In genomic region chr6:72509872-72510435, GRCm38 (mm10) we compare ENCODE assay signal across 10 mouse cellular contexts. TPM values are rescaled to one million over a fixed set of nuclear protein-coding genes. Genes with fewer than 3 reads are reported as not detected.
DNase-seq lines count a peak whose midpoint lies in the region; ATAC-seq and TF ChIP-seq lines count a peak whose summit lies in the region.
"Had no signal": no experiment of that assay in that cellular context is flagged by ENCODE, and none has a peak within 500 bp of the region (broad histone marks: within the 10 kb centered on the region; RNA-seq: fewer than 3 reads in every experiment).

No protein-coding gene starts in this region.

- H3K79me2 ChIP-seq in heart, adult 2 months (replicated peaks; ENCODE audit: control insufficient read depth, insufficient read depth, low read length), result no peaks in the 10 kb centered on the region
- H3K79me2 ChIP-seq in MEL (ENCODE audit: control insufficient read depth, insufficient read depth, low read length, poor library complexity), result peaks cover 2% of the 10 kb centered on the region; the same call in 1 of the 2 replicates

- TF ChIP-seq EP300 in heart, adult 2 months (IDR thresholded peaks at IDR 0.05; ENCODE audit: insufficient read depth, low read depth, low read length), result no peak
- TF ChIP-seq EP300 in MEL (IDR thresholded peaks at IDR 0.05; ENCODE audit: low read depth in 1 of 2, low read length in 2 of 2), result no peak
- no peak for TF ChIP-seq EP300 in liver, postnatal 0 days (IDR thresholded peaks at IDR 0.05; ENCODE audit: low read depth)

- peak overlapping the region; percentile 59 for H3K27ac ChIP-seq in heart, embryonic 12.5 days (ENCODE audit: poor library complexity, severe bottlenecking)
- H3K27ac ChIP-seq in heart, adult 2 months, result no peak overlapping the region; the same call in 1 of the 2 replicates
- H3K27ac ChIP-seq in kidney, embryonic 16.5 days (ENCODE audit: low read length), result peak overlapping the region; percentile 84
- no peak overlapping the region for H3K27ac ChIP-seq in MEL (ENCODE audit: control insufficient read depth, low read depth, low read length)
- H3K27ac ChIP-seq in embryonic facial prominence, embryonic 13.5 days, result peak overlapping the region; percentile 64
- H3K27ac ChIP-seq in liver, postnatal 0 days (ENCODE audit: low read depth), result no peak overlapping the region
- H3K27ac ChIP-seq: macrophage had no signal

- no peak for ATAC-seq in heart, embryonic 12.5 days (ENCODE audit: insufficient number of reproducible peaks, low FRiP score)
- no peak for ATAC-seq in kidney, embryonic 16.5 days (ENCODE audit: low FRiP score, low TSS enrichment)
- no peak for ATAC-seq in embryonic facial prominence, embryonic 13.5 days (ENCODE audit: insufficient number of reproducible peaks, insufficient read depth, low FRiP score, low TSS enrichment, low read depth)
- no peak for ATAC-seq in liver, postnatal 0 days
- ATAC-seq: forebrain, postnatal 0 days had no signal

- no peak overlapping the region for H3K4me2 ChIP-seq in heart, embryonic 12.5 days
- H3K4me2 ChIP-seq in kidney, embryonic 16.5 days (replicated peaks; ENCODE audit: low read depth, low read length), result no peak overlapping the region
- H3K4me2 ChIP-seq in embryonic facial prominence, embryonic 13.5 days, result no peak overlapping the region
- H3K4me2 ChIP-seq in liver, postnatal 0 days (ENCODE audit: low read depth, low read length), result no peak overlapping the region

- DNase-seq in heart, adult 2 months, result no peak
- DNase-seq in kidney, adult 11 months, result no peak
- no peak for DNase-seq in MEL (ENCODE audit: low read depth, low spot score)
- DNase-seq in liver, postnatal 0 days, result no peak
- no peak for DNase-seq in thymus, postnatal 4 days
- DNase-seq: forebrain, postnatal 0 days had no signal

- no peak for TF ChIP-seq POLR2A in heart, adult 2 months (IDR thresholded peaks at IDR 0.05; ENCODE audit: insufficient read depth, low read depth, low read length)
- no peak for TF ChIP-seq POLR2A in MEL (IDR thresholded peaks at IDR 0.05; ENCODE audit: control insufficient read depth in 1 of 2, insufficient read depth in 1 of 2, low read depth in 1 of 2, low read length in 2 of 2, poor library complexity in 1 of 2)

- WGBS in heart, embryonic 12.5 days, result 52% methylated on average over 2 of the region's 2 CpGs
- WGBS in heart, adult 2 months, result 49% methylated on average over 2 of the region's 2 CpGs
- WGBS in kidney, embryonic 16.5 days, result 54% methylated on average over 2 of the region's 2 CpGs
- 60% methylated on average over 2 of the region's 2 CpGs for WGBS in embryonic facial prominence, embryonic 13.5 days
- 65% methylated on average over 2 of the region's 2 CpGs for WGBS in liver, postnatal 0 days (ENCODE audit: insufficient replicate concordance)

- H3K9ac ChIP-seq in heart, embryonic 12.5 days, result no peak overlapping the region
- H3K9ac ChIP-seq in heart, adult 2 months (ENCODE audit: low read depth, low read length), result no peak overlapping the region
- no peak overlapping the region for H3K9ac ChIP-seq in kidney, embryonic 16.5 days (replicated peaks; ENCODE audit: low read length)
- H3K9ac ChIP-seq in MEL (ENCODE audit: control insufficient read depth, low read depth, low read length, poor library complexity, severe bottlenecking), result no peak overlapping the region
- no peak overlapping the region for H3K9ac ChIP-seq in embryonic facial prominence, embryonic 13.5 days
- H3K9ac ChIP-seq in liver, postnatal 0 days (replicated peaks), result no peak overlapping the region
- H3K9ac ChIP-seq: forebrain, postnatal 0 days had no signal

- intact Hi-C loops in heart, adult 2 months (cut with DNase I), result no loop called here

- no peak for TF ChIP-seq CTCF in heart, adult 2 months (IDR thresholded peaks at IDR 0.05)
- no peak for TF ChIP-seq CTCF in MEL (IDR thresholded peaks at IDR 0.05 in 2 of 3, conservative IDR thresholded peaks at IDR 0.05 in 1 of 3; ENCODE audit: control insufficient read depth in 1 of 3, insufficient read depth in 1 of 3, low read depth in 2 of 3, low read length in 3 of 3, poor library complexity in 1 of 3, severe bottlenecking in 1 of 3)
- no peak for TF ChIP-seq CTCF in liver, postnatal 0 days (IDR thresholded peaks at IDR 0.05; ENCODE audit: low read depth)

- H3K4me1 ChIP-seq in heart, embryonic 12.5 days (replicated peaks), result peaks cover 34% of the 10 kb centered on the region
- H3K4me1 ChIP-seq in heart, adult 2 months (ENCODE audit: control insufficient read depth, insufficient read depth, low read length), result peaks cover 23% of the 10 kb centered on the region
- H3K4me1 ChIP-seq in kidney, embryonic 16.5 days (ENCODE audit: insufficient read depth, low read length), result peaks cover 32% of the 10 kb centered on the region
- H3K4me1 ChIP-seq in MEL (ENCODE audit: control insufficient read depth in 1 of 2, insufficient read depth in 2 of 2, low read length in 2 of 2), result peaks cover 18 to 29% of the 10 kb centered on the region in 2 experiments
- peaks cover 51% of the 10 kb centered on the region for H3K4me1 ChIP-seq in embryonic facial prominence, embryonic 13.5 days
- peaks cover 15% of the 10 kb centered on the region for H3K4me1 ChIP-seq in liver, postnatal 0 days (ENCODE audit: insufficient read depth)

- H3K36me3 ChIP-seq in heart, embryonic 12.5 days, result no peaks in the 10 kb centered on the region
- H3K36me3 ChIP-seq in heart, adult 2 months (ENCODE audit: control insufficient read depth, insufficient read depth, low read length), result 0 out of 2 replicates have a peak, but pooled peaks cover 2% of the 10 kb centered on the region
- H3K36me3 ChIP-seq in kidney, embryonic 16.5 days (ENCODE audit: insufficient read depth, low read length), result no peaks in the 10 kb centered on the region
- H3K36me3 ChIP-seq in MEL (ENCODE audit: control insufficient read depth in 1 of 2, insufficient read depth in 2 of 2, low read length in 2 of 2), result peaks cover 0 to 21% of the 10 kb centered on the region in 2 experiments; a peak in 2 of 4 replicates
- no peaks in the 10 kb centered on the region for H3K36me3 ChIP-seq in embryonic facial prominence, embryonic 13.5 days
- no peaks in the 10 kb centered on the region for H3K36me3 ChIP-seq in liver, postnatal 0 days (replicated peaks; ENCODE audit: insufficient read depth, low read length)

- no peaks in the 10 kb centered on the region for H3K9me3 ChIP-seq in heart, embryonic 12.5 days (replicated peaks)
- H3K9me3 ChIP-seq in kidney, embryonic 16.5 days (ENCODE audit: low read length), result no peaks in the 10 kb centered on the region
- no peaks in the 10 kb centered on the region for H3K9me3 ChIP-seq in MEL (replicated peaks; ENCODE audit: insufficient read depth, low read length)
- no peaks in the 10 kb centered on the region for H3K9me3 ChIP-seq in embryonic facial prominence, embryonic 13.5 days
- H3K9me3 ChIP-seq in liver, postnatal 0 days (ENCODE audit: low read length), result no peaks in the 10 kb centered on the region

- TF ChIP-seq RAD21 in MEL (IDR thresholded peaks at IDR 0.05; ENCODE audit: low read depth, low read length), result no peak

- no peak overlapping the region for H3K4me3 ChIP-seq in heart, embryonic 12.5 days
- H3K4me3 ChIP-seq in heart, adult 2 months, result no peak overlapping the region
- H3K4me3 ChIP-seq in kidney, embryonic 16.5 days (ENCODE audit: low read length), result no peak overlapping the region
- H3K4me3 ChIP-seq in MEL (ENCODE audit: control insufficient read depth in 1 of 2, insufficient read depth in 1 of 2, low read depth in 2 of 2, low read length in 2 of 2), result no peak overlapping the region
- H3K4me3 ChIP-seq in embryonic facial prominence, embryonic 13.5 days, result no peak overlapping the region
- no peak overlapping the region for H3K4me3 ChIP-seq in liver, postnatal 0 days (ENCODE audit: low read depth, low read length)

- no peaks in the 10 kb centered on the region for H3K27me3 ChIP-seq in heart, embryonic 12.5 days (replicated peaks)
- no peaks in the 10 kb centered on the region for H3K27me3 ChIP-seq in heart, adult 2 months (ENCODE audit: control insufficient read depth, insufficient read depth, low read length)
- H3K27me3 ChIP-seq in kidney, embryonic 16.5 days (ENCODE audit: insufficient read depth, low read length), result no peaks in the 10 kb centered on the region
- no peaks in the 10 kb centered on the region for H3K27me3 ChIP-seq in MEL (ENCODE audit: control insufficient read depth in 1 of 2, insufficient read depth in 2 of 2, low read length in 2 of 2)
- no peaks in the 10 kb centered on the region for H3K27me3 ChIP-seq in embryonic facial prominence, embryonic 13.5 days
- no peaks in the 10 kb centered on the region for H3K27me3 ChIP-seq in liver, postnatal 0 days (ENCODE audit: insufficient read depth, low read length)

TF ChIP-seq in MEL, 35 proteins besides CTCF, POLR2A, EP300 and RAD21:
- TF ChIP-seq RCOR1 (IDR thresholded peaks at IDR 0.05; ENCODE audit: low read depth, low read length), result 0 out of 2 replicates have a peak, but pooled peaks have one; percentile 15
- no peak for TF ChIP-seq MXI1 (IDR thresholded peaks at IDR 0.05; ENCODE audit: low read depth, low read length)

RNA-seq across cellular contexts. Expression of gene Sh2d6, which starts 11.6 kb away (rescaled TPM):
- not detected in 2 replicates for polyA plus RNA-seq in heart, embryonic 12.5 days (2016; fragmentation: Nextera tagmentation; extraction: Ambion mirVana)
- total RNA-seq in heart, adult 2 months (2021), result not detected
- polyA plus RNA-seq in heart, adult 2 months (2012; rRNA removed), result 0.21 TPM in 1 of 2 replicates, not detected in the other
- 0.17 TPM in 1 of 2 replicates, not detected in the other for polyA plus RNA-seq in kidney, embryonic 16.5 days (2015; fragmentation: Nextera tagmentation; extraction: Ambion mirVana)
- not detected in 2 replicates for total RNA-seq in MEL (2012; rRNA removed)
- under 1 TPM in 1 of 2 experiments, not detected in 1; 0.17 TPM for polyA plus RNA-seq in MEL (2012; ENCODE audit: insufficient read depth in 1 of 2, insufficient read length in 2 of 2, low read depth in 1 of 2, low replicate concordance in 2 of 2, missing spikeins in 1 of 2)
- polyA plus RNA-seq in embryonic facial prominence, embryonic 13.5 days (2015; fragmentation: Nextera tagmentation; extraction: Ambion mirVana), result 0.31 TPM in 1 of 2 replicates, not detected in the other
- not detected in 2 replicates for polyA plus RNA-seq in liver, postnatal 0 days (2015; fragmentation: Nextera tagmentation; extraction: Ambion mirVana)

RNA-seq across cellular contexts. Expression of gene Capg, which starts 34.2 kb away (rescaled TPM):
- polyA plus RNA-seq in heart, embryonic 12.5 days (2016; fragmentation: Nextera tagmentation; extraction: Ambion mirVana), result 22.5 and 24.7 TPM in 2 replicates
- 10 to 100 TPM in 1 of 2 experiments, 1 to 10 TPM in 1; 9.5 to 10.8 TPM for total RNA-seq in heart, adult 2 months (2021)
- 12.6 and 16.1 TPM in 2 replicates for polyA plus RNA-seq in heart, adult 2 months (2012; rRNA removed)
- polyA plus RNA-seq in kidney, embryonic 16.5 days (2015; fragmentation: Nextera tagmentation; extraction: Ambion mirVana), result 83.1 and 94.3 TPM in 2 replicates
- total RNA-seq in MEL (2012; rRNA removed), result 222 and 241 TPM in 2 replicates
- polyA plus RNA-seq in MEL (2012; ENCODE audit: insufficient read depth in 1 of 2, insufficient read length in 2 of 2, low read depth in 1 of 2, low replicate concordance in 2 of 2, missing spikeins in 1 of 2), result 100 to 1,000 TPM in 1 of 2 experiments, not detected in 1; 283 TPM
- 58.2 and 64.3 TPM in 2 replicates for polyA plus RNA-seq in embryonic facial prominence, embryonic 13.5 days (2015; fragmentation: Nextera tagmentation; extraction: Ambion mirVana)
- polyA plus RNA-seq in liver, postnatal 0 days (2015; fragmentation: Nextera tagmentation; extraction: Ambion mirVana), result 20.0 and 22.8 TPM in 2 replicates

Comparison
In these comparisons a context has a peak if more than half of its experiments do, and no peak if none do; other contexts are left out.
1. H3K27ac ChIP-seq: peak in heart, embryonic 12.5 days (single experiment), kidney, embryonic 16.5 days (single experiment) and embryonic facial prominence, embryonic 13.5 days (single experiment); none in heart, adult 2 months (single experiment), MEL (single experiment) and liver, postnatal 0 days (single experiment).